Mouse (Mus musculus) layer of hippocampus, adult 18-20 months (tissue): Measurements from ENCODE around the gene Lztr1. TPM values are rescaled to one million over a fixed set of nuclear protein-coding genes. Genes with fewer than 3 reads are reported as not detected.
A peak's percentile ranks its signal among the peaks of the same experiment; 100 is the strongest.

ENCODE experiments used
- DNase-seq, 2 experiments: peaks; one replicate each; pipeline ENCODE4 v3.0.0; 2022; ENCODE audit warnings: low spot score in 2 of 2
- long read RNA-seq: library from polyadenylated mRNA; stranded (forward); transcript quantifications from one replicate; pipeline ENCODE4 v2.0.0, GENCODE M21; 2021
- total RNA-seq, 2 experiments: library from RNA; stranded (reverse); gene quantifications; 2 replicates each; pipeline ENCODE4 v1.2.3; 2021

Lztr1 gene
- 100 to 1,000 TPM; 199 to 205 TPM for total RNA-seq
- long read RNA-seq, transcript Lztr1-201 (21 exons, 3,394 nt), result major isoform, 253 of 354 reads
- long read RNA-seq, partial matches to known transcripts, result 36 of 354 reads
- long read RNA-seq, other reads (novel, unspliced or antisense), result 65 of 354 reads

GRCm38 (mm10) chr16:17508546-17509239, at the start of gene Lztr1:
Gene Lztr1 (plus strand): TSS chr16:17508688.
- DNase-seq, result peak; percentile 87 to 95

- DNase-seq, result no peak
Measured at GRCm38 (mm10) chr16:17460254-17460653, 48.2 kb upstream of the Lztr1 start.

GRCm38 (mm10) chr16:17461596-17461995, 46.9 kb upstream of the Lztr1 start:
- no peak for DNase-seq

- DNase-seq, result no peak
Measured at GRCm38 (mm10) chr16:17463184-17463583, 45.3 kb upstream of the Lztr1 start.

DNA sequence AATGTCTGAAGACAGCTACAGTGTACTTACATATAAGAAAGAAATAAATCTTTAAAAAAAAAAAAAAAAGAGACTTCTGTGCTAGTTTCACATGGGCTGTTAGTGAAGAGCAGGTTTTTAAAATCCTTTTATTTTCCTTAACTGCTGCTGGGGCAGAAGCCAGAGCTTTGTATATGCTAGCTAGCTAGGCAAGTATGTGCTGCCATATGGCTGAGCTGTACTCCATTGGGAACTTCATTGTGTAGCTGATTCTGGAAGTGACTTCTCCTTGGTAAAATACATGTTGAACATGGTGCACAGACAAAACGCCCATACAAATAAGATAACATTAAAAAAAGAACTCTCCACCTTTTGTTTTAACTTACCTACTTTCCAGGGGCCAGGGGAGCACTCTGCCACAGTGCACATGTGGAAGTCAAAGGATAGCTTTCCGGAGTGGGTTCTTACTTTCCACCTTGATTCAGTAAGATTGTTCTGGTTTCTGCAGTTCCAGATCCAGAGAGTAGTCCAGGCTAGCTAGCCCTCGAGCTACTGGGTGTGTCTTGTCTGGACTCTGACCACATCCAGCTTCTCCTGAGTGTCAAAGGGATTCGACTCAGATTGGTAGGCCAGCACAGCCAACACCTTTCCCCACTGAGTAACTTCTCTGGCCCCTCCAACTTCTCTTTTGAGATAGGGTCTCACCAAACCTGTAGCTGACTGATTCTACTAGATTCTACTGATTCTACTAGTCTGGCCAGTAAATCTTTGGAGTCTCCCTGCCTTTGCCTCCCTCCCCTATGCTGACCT, 41.4 kb upstream of the Lztr1 start:
- peak in 1 of 2 experiments; percentile 46 for DNase-seq

- no peak for DNase-seq
Measured at GRCm38 (mm10) chr16:17472498-17472897, 36.0 kb upstream of the Lztr1 start.

GRCm38 (mm10) chr16:17474091-17474490, 34.4 kb upstream of the Lztr1 start:
- DNase-seq, result peak in 1 of 2 experiments; percentile 76

DNA sequence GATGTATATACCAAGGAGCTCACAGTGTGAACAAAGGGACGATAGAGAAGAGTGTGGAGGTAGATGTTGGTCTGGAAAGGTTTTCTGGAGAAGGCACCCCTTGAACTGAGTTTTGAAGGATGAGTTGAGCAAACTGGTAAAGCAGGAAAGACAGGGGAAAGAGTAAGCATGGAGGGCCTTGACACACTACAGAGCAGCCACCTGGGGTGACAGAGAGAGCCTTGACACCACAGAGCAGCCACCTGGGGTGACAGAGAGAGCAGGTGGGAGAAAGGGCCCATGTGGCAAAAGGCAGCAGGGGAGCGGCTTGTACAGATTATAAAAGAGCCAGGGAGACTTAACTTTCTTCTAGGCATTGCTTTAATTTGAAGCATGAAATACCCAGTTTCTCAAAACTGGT, 33.7 kb upstream of the Lztr1 start:
- DNase-seq, result no peak

GRCm38 (mm10) chr16:17475326-17475725, 33.2 kb upstream of the Lztr1 start:
- no peak for DNase-seq

DNA sequence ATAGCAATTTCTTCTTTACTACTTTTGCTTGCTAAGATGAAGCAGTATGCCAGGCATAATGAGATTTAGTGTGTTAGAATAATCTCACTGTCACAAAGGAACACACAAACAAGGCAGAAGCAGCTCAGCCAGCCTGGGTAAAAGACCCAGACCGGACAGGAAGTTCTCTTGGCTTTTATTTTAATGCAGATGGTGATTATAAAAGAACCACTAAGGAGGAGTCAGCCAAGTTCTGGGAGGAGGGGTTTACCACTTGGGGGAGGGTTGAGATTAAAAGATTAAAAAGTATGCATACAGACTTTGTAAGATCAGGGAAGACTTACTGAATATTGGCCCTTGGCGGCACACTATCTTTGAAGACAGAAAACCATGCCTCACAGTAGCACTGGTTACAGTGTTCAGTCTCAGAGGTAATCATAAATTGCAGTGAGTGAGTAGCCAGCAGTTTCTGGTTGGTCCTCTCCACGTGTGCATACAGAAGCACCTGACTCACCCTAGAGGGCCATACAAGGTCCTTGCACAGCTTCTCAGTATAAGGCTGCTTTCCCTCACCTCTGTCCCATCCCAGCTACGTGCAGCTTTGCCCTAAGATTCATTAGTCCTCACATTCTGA, 30.1 kb upstream of the Lztr1 start:
- no peak for DNase-seq

DNA sequence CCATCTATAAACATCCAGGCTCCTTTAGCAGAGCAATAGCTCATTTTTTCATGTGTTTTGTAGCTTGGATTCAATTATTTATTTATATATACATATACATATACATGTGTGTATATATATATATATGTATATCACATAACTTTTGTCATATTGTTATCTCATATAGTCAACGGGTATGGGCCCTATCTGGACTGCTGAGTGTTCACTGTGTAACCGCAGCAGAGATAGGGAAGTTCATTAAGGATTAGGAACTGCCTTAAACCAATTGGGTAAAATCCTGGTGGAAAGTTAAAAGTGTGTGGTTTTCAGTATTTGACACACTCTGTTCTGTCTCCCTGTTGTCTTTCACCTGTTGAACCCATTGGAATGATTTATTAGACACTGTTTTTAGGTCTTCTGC, 27.0 kb upstream of the Lztr1 start:
- DNase-seq, result no peak

DNA sequence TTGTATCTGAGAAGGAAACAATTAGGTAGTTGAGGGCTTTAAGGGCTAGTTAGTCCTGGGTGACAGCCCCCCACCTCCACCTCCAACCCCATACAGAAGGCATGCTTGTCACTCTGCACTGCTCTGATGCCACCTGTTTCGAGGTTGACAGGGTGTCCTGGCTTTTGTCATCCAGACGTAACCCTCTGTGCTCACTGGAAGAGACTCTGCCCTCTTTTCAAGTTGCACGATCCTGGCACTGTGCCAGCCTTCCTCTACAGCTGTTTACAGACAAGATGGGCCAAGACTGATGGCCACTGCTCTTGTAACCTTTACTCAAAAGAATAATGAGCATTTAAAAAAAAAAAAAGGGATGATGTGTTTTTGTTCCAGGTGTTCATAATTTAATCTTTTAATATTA, 22.0 kb upstream of the Lztr1 start:
- DNase-seq, result no peak

DNA sequence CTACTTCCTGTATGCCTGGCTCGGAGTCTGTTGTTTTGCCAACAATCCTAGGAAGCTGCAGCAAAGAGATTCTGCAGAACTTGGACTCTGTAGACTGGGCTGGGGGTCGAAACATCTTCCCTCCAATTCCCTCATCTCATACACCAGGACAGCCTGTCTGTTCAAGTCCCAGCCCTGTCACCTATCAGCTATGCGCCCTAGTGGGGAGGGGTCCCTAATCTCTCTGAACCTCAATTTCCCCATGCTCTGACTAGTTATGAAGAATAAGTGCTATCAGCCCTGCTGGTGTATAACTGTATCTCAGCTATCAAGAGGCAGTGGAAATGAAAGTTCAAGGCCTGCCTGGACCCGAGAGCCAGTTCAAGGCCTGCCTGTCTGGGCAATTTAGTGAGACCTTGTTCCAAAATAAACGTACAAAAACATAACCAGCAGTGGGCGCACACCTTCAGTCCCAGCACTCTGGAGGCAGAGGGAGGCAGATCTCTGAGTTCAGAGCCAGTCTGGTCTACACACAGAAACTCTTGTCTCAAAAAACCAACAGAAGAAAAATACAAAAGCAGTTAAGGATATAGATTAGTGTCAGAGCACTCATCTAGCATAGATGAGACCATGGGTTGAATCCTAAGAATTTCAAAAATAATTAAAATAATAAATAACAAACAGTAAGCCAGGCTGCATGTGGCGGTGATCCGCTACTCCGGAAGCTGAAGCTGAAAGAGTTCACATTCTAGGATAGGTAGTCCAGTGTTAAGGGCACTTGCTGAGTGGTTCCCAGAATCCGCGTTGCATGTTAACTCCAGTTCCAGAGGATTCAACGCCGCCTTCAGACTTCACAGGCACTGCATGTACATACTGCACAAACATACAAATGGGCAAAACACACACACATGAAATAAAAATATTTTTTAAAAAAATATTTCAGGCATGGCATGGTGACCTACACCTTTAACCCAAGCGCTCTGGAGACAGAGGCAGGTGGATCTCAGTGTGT, 19.7 kb upstream of the Lztr1 start:
- DNase-seq, result peak in 1 of 2 experiments; percentile 62

DNA sequence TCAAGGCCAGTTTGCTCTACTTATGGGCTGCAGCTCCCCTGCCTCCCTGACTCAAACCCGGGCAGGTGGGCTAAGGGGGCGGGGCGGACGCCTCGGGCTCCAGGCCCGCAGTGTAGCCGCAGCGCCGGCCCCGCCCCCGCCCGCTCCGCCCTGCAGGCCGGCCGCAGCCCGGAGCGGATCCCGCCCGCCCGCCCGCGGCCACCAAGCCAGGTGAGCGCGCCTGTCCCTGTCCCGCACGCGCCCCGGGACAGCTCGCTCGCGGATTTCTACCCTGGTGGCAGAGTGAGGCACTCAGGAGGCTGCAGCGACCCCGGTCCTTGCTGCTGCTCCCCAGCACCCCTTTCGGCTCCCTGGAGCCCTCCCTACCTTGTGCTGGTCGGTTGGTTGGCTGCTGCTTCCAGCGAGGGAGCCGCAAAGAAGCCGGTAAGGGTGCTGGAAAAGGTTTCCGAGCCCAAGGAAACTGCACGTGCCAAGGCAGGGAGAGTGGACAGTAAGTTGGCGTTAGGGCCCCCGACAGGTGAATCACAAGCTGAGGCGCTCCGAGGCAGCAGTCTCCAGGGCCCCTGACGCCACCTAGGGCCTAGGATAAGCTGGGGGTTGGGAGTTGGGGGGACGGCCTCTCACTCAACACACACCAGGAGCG, 18.9 kb upstream of the Lztr1 start, which contains the start of gene Aifm3:
Aifm3 (plus strand) TSS at position 143 of the 643 bp plus-strand sequence.
- no peak for DNase-seq

- DNase-seq, result peak in 1 of 2 experiments; percentile 39
Measured at GRCm38 (mm10) chr16:17491154-17491553, 17.3 kb upstream of the Lztr1 start.

GRCm38 (mm10) chr16:17491896-17492561, 16.5 kb upstream of the Lztr1 start:
- peak in 1 of 2 experiments; percentile 37 for DNase-seq

GRCm38 (mm10) chr16:17496499-17497305, 11.8 kb upstream of the Lztr1 start:
- peak; percentile 85 to 94 for DNase-seq

DNA sequence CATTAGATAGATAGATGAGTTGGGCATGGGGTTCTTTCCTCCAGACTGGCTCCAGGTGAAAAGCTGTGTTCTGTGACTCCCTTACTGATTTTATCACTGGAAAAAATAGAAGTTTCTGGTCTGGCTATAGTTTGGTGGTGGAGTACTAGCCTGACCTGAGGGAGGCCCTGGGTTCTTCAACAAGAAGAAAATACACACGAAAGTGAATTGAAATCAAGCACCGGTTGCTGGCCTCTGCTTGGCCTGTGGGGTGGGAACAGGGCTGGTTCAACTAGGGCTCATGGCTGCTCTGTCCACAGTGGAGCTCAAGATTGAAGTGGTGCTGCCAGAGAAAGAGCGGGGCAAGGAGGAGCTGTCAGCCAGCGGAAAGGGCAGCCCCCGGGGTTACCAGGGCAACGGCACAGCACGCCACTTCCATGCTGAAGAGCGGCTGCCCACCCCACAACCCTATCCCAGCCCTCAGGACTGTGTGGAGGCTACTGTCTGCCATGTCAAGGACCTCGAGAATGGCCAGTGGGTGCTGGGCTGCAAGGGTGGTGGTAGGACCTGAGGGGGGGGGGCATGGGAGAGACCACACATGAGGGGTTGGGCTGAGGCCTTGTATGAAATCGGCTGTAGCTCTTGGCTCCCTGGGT, 9.1 kb upstream of the Lztr1 start:
- DNase-seq, result no peak
